Mouse (Mus musculus): Measurements from ENCODE around the gene Rab25. TPM values are rescaled to one million over a fixed set of nuclear protein-coding genes. Genes with fewer than 3 reads are reported as not detected.

Rab25 gene
- polyA plus RNA-seq, 1 experiment = 9.3 TPM

- Histone ChIP-seq H3K4me3 (ENCODE audit: control insufficient read depth, insufficient read depth, low read length) (no peak overlapping the region), H3K36me3 (ENCODE audit: control insufficient read depth, insufficient read depth, low read length) (peaks cover 13% of the 10 kb centered on the region), H3K4me1 (replicated peaks; ENCODE audit: control insufficient read depth, insufficient read depth, low read length) (peaks cover 11% of the 10 kb centered on the region), H3K27ac (ENCODE audit: control insufficient read depth, insufficient read depth, low read length) (no peak overlapping the region), H3K27me3 (ENCODE audit: control insufficient read depth, insufficient read depth, low read length) (no peaks in the 10 kb centered on the region)
- no peak for DNase-seq
- TF ChIP-seq POLR2A (IDR thresholded peaks at IDR 0.05; ENCODE audit: control insufficient read depth, extremely low read depth, insufficient read depth, low read length, poor library complexity) (no peak), CTCF (IDR thresholded peaks at IDR 0.05; ENCODE audit: borderline replicate concordance, control insufficient read depth, extremely low read depth, insufficient read depth, low read length, poor library complexity) (no peak)
- 94% methylated on average over 9 of the region's 9 CpGs for WGBS
These were observed 9.6 kb downstream of the Rab25 start for GRCm38 (mm10) chr3:88538271-88539145.

- TF ChIP-seq CTCF (IDR thresholded peaks at IDR 0.05; ENCODE audit: borderline replicate concordance, control insufficient read depth, extremely low read depth, insufficient read depth, low read length, poor library complexity) (no peak), POLR2A (IDR thresholded peaks at IDR 0.05; ENCODE audit: control insufficient read depth, extremely low read depth, insufficient read depth, low read length, poor library complexity) (no peak)
- 96% methylated on average over 6 of the region's 6 CpGs for WGBS
- no peak overlapping the region for H3K27ac ChIP-seq (ENCODE audit: control insufficient read depth, insufficient read depth, low read length)
- peaks cover 13% of the 10 kb centered on the region for H3K36me3 ChIP-seq (ENCODE audit: control insufficient read depth, insufficient read depth, low read length)
- DNase-seq = no peak
- H3K4me3 ChIP-seq (ENCODE audit: control insufficient read depth, insufficient read depth, low read length) = no peak overlapping the region
- H3K27me3 ChIP-seq (ENCODE audit: control insufficient read depth, insufficient read depth, low read length) = no peaks in the 10 kb centered on the region
- peaks cover 20% of the 10 kb centered on the region for H3K4me1 ChIP-seq (replicated peaks; ENCODE audit: control insufficient read depth, insufficient read depth, low read length)
These were observed 11.0 kb downstream of the Rab25 start for GRCm38 (mm10) chr3:88537146-88537545.

GRCm38 (mm10) chr3:88536103-88536930, 11.8 kb downstream of the Rab25 start:
- Histone ChIP-seq H3K27ac (ENCODE audit: control insufficient read depth, insufficient read depth, low read length) (no peak overlapping the region), H3K36me3 (ENCODE audit: control insufficient read depth, insufficient read depth, low read length) (peaks cover 13% of the 10 kb centered on the region), H3K4me3 (ENCODE audit: control insufficient read depth, insufficient read depth, low read length) (peak overlapping the region; percentile 10; the same call in 1 of the 2 replicates), H3K27me3 (ENCODE audit: control insufficient read depth, insufficient read depth, low read length) (no peaks in the 10 kb centered on the region), H3K4me1 (replicated peaks; ENCODE audit: control insufficient read depth, insufficient read depth, low read length) (peaks cover 20% of the 10 kb centered on the region)
- DNase-seq = no peak
- TF ChIP-seq CTCF (IDR thresholded peaks at IDR 0.05; ENCODE audit: borderline replicate concordance, control insufficient read depth, extremely low read depth, insufficient read depth, low read length, poor library complexity) (no peak), POLR2A (IDR thresholded peaks at IDR 0.05; ENCODE audit: control insufficient read depth, extremely low read depth, insufficient read depth, low read length, poor library complexity) (no peak)
- 87% methylated on average over 64 of the region's 64 CpGs for WGBS

GRCm38 (mm10) chr3:88535527-88535926, 12.6 kb downstream of the Rab25 start:
- Histone ChIP-seq H3K4me3 (ENCODE audit: control insufficient read depth, insufficient read depth, low read length) (no peak overlapping the region), H3K27me3 (ENCODE audit: control insufficient read depth, insufficient read depth, low read length) (no peaks in the 10 kb centered on the region), H3K4me1 (replicated peaks; ENCODE audit: control insufficient read depth, insufficient read depth, low read length) (peaks cover 17% of the 10 kb centered on the region), H3K36me3 (ENCODE audit: control insufficient read depth, insufficient read depth, low read length) (peaks cover 13% of the 10 kb centered on the region), H3K27ac (ENCODE audit: control insufficient read depth, insufficient read depth, low read length) (no peak overlapping the region)
- 98% methylated on average over 4 of the region's 4 CpGs for WGBS
- DNase-seq = no peak
- no peak for TF ChIP-seq POLR2A (IDR thresholded peaks at IDR 0.05; ENCODE audit: control insufficient read depth, extremely low read depth, insufficient read depth, low read length, poor library complexity)
- TF ChIP-seq CTCF (IDR thresholded peaks at IDR 0.05; ENCODE audit: borderline replicate concordance, control insufficient read depth, extremely low read depth, insufficient read depth, low read length, poor library complexity) = no peak

- Histone ChIP-seq H3K27ac (ENCODE audit: control insufficient read depth, insufficient read depth, low read length) (no peak overlapping the region), H3K4me1 (replicated peaks; ENCODE audit: control insufficient read depth, insufficient read depth, low read length) (peaks cover 18% of the 10 kb centered on the region), H3K27me3 (ENCODE audit: control insufficient read depth, insufficient read depth, low read length) (no peaks in the 10 kb centered on the region), H3K4me3 (ENCODE audit: control insufficient read depth, insufficient read depth, low read length) (no peak overlapping the region), H3K36me3 (ENCODE audit: control insufficient read depth, insufficient read depth, low read length) (peaks cover 13% of the 10 kb centered on the region)
- DNase-seq = no peak
- TF ChIP-seq POLR2A (IDR thresholded peaks at IDR 0.05; ENCODE audit: control insufficient read depth, extremely low read depth, insufficient read depth, low read length, poor library complexity) = no peak
- no peak for TF ChIP-seq CTCF (IDR thresholded peaks at IDR 0.05; ENCODE audit: borderline replicate concordance, control insufficient read depth, extremely low read depth, insufficient read depth, low read length, poor library complexity)
- WGBS = 90% methylated on average over 3 of the region's 3 CpGs
These were observed 13.1 kb downstream of the Rab25 start for GRCm38 (mm10) chr3:88535005-88535404.

- no peaks in the 10 kb centered on the region for H3K27me3 ChIP-seq (ENCODE audit: control insufficient read depth, insufficient read depth, low read length)
- 46% methylated on average over 5 of the region's 5 CpGs for WGBS
- DNase-seq = no peak
- peaks cover 28% of the 10 kb centered on the region for H3K4me1 ChIP-seq (replicated peaks; ENCODE audit: control insufficient read depth, insufficient read depth, low read length)
- H3K4me3 ChIP-seq (ENCODE audit: control insufficient read depth, insufficient read depth, low read length) = no peak overlapping the region
- TF ChIP-seq POLR2A (IDR thresholded peaks at IDR 0.05; ENCODE audit: control insufficient read depth, extremely low read depth, insufficient read depth, low read length, poor library complexity) (no peak), CTCF (IDR thresholded peaks at IDR 0.05; ENCODE audit: borderline replicate concordance, control insufficient read depth, extremely low read depth, insufficient read depth, low read length, poor library complexity) (no peak)
- no peak overlapping the region for H3K27ac ChIP-seq (ENCODE audit: control insufficient read depth, insufficient read depth, low read length)
- peaks cover 13% of the 10 kb centered on the region for H3K36me3 ChIP-seq (ENCODE audit: control insufficient read depth, insufficient read depth, low read length)
These were observed 14.4 kb downstream of the Rab25 start for GRCm38 (mm10) chr3:88533706-88534105.

All from thymus, adult 2 months (tissue).